Mouse (Mus musculus): ENCODE results near the gene Nek8.
"Not testable (repeated sequence)": the region's sequence is repeated elsewhere in the genome, so short reads cannot be mapped to it uniquely, and the experiment has no call there.

Gene Nek8

GRCm38 (mm10) chr11:78176402-78176862, at the start of gene Nek8, which contains the start of gene Tlcd1:
TSS of gene Nek8 (minus strand) at chr11:78176675.
TSS of gene Tlcd1 (plus strand) at chr11:78176711.
- no peak for DNase-seq (ENCODE audit: low read depth, low spot score)

DNA sequence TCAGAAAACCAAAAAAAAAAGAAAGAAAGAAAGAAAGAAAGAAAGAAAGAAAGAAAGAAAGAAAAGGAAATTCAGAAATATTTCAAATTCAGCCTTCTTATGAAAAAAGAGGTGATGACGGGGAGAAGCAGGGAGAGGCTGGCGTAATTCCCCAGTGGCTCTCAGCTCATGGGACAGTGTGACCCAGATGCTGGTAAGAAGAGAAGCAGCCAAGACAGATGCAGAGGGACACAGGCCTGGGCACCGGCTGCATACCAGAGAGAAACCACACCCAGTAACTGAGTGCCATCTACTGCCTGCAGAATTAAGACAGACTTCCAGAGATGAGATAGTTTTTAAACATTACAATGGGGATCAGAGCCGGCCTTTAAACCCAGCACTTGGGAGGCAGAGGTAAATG, 47.1 kb upstream of the Nek8 start:
- no peak for DNase-seq (ENCODE audit: low read depth, low spot score)

- no peak for DNase-seq (ENCODE audit: low read depth, low spot score)
These were observed 39.3 kb upstream of the Nek8 start for GRCm38 (mm10) chr11:78215709-78216317.

GRCm38 (mm10) chr11:78213086-78213817, 36.8 kb upstream of the Nek8 start:
- no peak for DNase-seq (ENCODE audit: low read depth, low spot score)

GRCm38 (mm10) chr11:78211513-78211912, 35.0 kb upstream of the Nek8 start:
- DNase-seq (ENCODE audit: low read depth, low spot score) = no peak

DNA sequence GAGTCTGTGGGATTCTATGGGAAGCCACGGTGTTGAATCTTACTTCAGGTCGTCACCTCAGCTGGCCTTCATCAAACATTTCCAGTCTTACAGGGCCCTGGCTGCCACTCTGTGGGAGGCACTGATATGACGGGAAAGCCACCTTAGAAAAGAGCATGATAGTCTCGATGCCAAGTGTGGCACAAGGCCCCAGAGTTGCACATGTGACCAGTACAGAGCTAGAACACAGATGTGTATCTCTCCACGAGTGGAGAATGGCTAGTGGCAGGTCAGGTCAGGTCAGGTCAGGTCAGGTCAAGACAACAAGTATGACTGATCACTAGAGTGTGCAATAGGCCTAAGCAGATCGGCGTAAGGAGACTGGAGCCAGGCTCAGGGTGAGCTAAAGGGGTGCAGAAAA, 34.1 kb upstream of the Nek8 start:
- DNase-seq (ENCODE audit: low read depth, low spot score) = no peak

- DNase-seq (ENCODE audit: low read depth, low spot score) = no peak
These were observed 33.4 kb upstream of the Nek8 start for GRCm38 (mm10) chr11:78209886-78210285.

DNA sequence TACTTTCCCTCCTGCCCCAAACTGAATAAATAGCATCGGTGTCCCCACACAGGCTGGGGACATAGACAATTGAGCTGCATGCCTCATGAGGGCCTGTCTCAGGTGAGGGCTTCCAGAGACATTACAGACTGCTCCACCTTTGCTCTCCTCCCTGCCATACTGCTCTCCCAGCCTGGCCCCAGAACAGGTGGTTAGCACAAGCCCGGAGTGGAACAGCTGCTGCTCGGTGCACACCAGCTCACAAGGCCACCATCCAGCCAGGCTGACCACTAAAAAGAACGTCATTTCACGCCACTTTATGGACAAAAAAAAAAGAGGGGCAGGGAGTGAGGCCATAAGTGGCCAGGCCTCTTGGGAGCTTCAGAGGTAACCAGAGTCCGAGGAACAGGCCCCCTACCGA, 30.7 kb upstream of the Nek8 start:
- no peak for DNase-seq (ENCODE audit: low read depth, low spot score)

GRCm38 (mm10) chr11:78205361-78206206, 29.1 kb upstream of the Nek8 start:
- no peak for DNase-seq (ENCODE audit: low read depth, low spot score)

GRCm38 (mm10) chr11:78204287-78204686, 27.8 kb upstream of the Nek8 start:
- DNase-seq (ENCODE audit: low read depth, low spot score) = no peak

- DNase-seq (ENCODE audit: low read depth, low spot score) = no peak
These were observed 25.9 kb upstream of the Nek8 start for GRCm38 (mm10) chr11:78202372-78202771.

- no peak for DNase-seq (ENCODE audit: low read depth, low spot score)
These were observed 18.8 kb upstream of the Nek8 start for GRCm38 (mm10) chr11:78195101-78195863.

- DNase-seq (ENCODE audit: low read depth, low spot score) = no peak
These were observed 18.1 kb upstream of the Nek8 start for GRCm38 (mm10) chr11:78194411-78195100.

DNA sequence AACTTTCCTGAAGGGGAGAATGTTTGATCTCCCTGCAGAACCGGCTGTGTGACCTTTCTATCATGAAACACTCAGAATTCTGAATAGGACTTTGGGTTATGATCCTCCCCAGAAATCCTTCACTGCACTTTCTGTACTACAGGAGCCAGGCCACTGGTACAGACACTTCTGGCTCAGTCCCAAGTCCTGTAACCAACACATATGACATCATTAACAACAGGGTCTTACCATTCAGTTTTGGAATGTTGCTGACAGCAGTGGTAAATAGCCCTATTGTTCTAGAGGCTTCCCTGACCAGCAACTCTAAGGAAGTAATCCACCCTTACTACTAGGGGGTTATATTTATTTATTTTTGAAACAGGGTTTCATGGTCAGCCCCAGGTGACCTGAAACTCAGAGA, 16.6 kb upstream of the Nek8 start, which contains the start of gene Proca1:
Proca1 (plus strand) TSS at position 280 of the 400 bp plus-strand sequence.
- peak; percentile 63 for DNase-seq (ENCODE audit: low read depth, low spot score)

DNA sequence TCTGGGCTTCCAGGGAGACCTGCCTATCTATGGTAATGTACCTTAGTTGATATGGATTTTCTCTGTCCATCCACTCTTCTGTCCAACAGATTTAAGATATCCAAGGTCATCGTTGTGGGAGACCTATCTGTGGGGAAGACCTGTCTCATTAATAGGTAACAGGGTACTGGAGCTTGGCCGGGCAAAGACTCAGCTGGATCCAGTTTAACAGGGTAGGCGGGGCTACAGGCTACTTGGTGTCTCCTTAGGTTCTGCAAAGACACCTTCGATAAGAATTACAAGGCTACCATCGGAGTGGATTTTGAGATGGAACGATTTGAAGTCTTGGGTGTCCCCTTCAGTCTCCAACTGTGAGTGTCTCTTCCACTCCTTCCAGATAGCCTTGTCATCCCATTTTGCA, 13.6 kb upstream of the Nek8 start:
- DNase-seq (ENCODE audit: low read depth, low spot score) = peak; percentile 27

DNA sequence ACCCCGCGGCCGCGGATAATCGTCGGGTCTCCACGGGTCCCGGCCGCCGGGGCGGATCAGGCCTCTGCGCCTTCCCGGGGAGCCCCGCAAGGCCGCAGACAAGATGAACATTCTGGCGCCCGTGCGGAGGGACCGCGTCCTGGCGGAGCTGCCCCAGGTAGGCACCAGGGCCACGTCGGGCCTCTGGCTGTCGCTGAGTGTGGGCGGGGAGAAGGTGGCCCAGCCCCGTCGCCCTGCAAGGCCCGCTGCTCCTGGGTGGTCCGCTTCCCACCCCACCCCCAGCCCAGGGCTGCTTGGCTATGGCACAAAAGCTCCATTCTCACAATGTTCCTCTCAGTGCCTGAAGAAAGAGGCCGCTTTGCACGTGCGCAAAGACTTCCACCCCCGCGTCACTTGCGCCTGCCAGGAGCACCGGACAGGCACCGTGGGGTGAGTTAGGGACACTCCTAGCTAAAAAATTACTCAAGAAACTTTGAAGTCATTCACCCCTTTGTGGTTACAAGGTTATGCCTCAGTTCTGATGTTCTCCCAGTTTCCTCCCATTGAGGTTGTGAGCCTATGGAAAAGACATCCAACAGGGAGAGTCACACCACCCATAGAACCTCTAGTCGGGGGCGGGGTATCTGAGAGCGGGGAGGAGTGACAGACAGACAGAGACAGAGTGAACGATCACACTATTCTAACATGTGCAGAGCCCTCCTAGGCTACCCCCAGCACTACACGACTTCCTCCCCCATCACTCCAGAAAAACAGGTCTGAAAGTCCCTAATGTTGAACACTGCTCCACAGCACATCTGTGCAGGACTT, 13.0 kb upstream of the Nek8 start:
- DNase-seq (ENCODE audit: low read depth, low spot score) = peak; percentile 76

GRCm38 (mm10) chr11:78188331-78189233, 12.1 kb upstream of the Nek8 start, which contains the start of gene Rab34:
TSS of gene Rab34 (plus strand) at chr11:78188430.
- DNase-seq (ENCODE audit: low read depth, low spot score) = peak; percentile 87

DNA sequence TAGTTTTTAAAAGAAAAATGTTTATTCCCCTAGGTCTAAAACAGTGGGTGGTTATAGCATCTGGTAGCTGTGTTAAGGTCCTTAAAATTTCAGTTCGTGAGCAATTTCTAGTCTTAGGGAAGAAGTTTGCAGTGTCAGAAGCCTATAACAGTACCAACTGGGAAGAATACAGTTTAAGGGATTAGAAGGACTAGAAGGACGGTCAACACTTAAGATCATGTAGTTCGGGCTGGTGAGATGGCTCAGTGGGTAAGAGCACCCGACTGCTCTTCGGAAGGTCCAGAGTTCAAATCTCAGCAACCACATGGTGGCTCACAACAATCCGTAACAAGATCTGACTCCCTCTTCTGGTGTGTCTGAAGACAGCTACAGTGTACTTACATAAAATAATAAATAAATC, 8.2 kb upstream of the Nek8 start:
- DNase-seq (ENCODE audit: low read depth, low spot score) = not testable (repeated sequence)

Data from 3T3-L1 (cell line).